Mouse (Mus musculus): ENCODE data around the gene Traip. TPM values are rescaled to one million over a fixed set of nuclear protein-coding genes. Genes with fewer than 3 reads are reported as not detected.

Traip gene
- polyA plus RNA-seq, 1 experiment from 2014 or later: 32.3 TPM

- Histone ChIP-seq H3K4me3 (replicated peaks) (peak within 1 kb of the TSS; percentile 77), H3K27me3 (no peaks in the 10 kb centered on the region), H3K36me3 (peaks cover 10% of the 10 kb centered on the region), H3K4me1 (replicated peaks) (peaks cover 66% of the 10 kb centered on the region), H3K9me3 (no peaks in the 10 kb centered on the region), H3K4me2 (peak within 1 kb of the TSS; percentile 98), H3K9ac (replicated peaks) (peak within 1 kb of the TSS; percentile 91), H3K27ac (peak within 1 kb of the TSS; percentile 100)
- ATAC-seq (ENCODE audit: insufficient number of reproducible peaks, insufficient read depth, low FRiP score, low TSS enrichment, low read depth): peak; percentile 43
- WGBS: under 1% methylated on average over 58 of the region's 58 CpGs
These were observed 35.5 kb downstream of the Traip start, which contains the start of gene Inka1 for GRCm38 (mm10) chr9:107985131-107986119. Gene Inka1, minus strand, starts transcription at chr9:107985879.

DNA sequence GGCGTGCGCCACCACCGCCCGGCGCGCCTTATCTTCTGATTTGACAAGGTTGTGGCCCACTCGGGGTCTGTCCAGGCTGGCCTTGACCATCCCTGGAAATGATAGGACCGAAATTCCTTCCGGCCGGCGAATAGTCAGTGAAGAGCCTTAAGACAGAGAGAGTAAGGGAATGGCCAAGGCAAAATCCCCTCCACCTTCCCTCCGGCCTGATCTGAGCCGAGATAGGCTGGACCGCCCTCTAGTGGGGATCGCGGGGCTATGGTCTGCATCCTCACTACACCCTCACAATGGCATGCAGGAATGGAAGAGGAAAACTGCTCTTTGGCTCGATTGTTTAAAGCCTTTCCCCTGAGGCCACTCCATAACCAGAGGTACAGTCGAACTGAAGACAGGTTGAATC is 36.4 kb downstream of the Traip start:
- Histone ChIP-seq H3K4me3 (replicated peaks) (peak overlapping the region; percentile 77), H3K36me3 (peaks cover 10% of the 10 kb centered on the region; the same call in 1 of the 2 replicates), H3K9me3 (no peaks in the 10 kb centered on the region), H3K27ac (peak overlapping the region; percentile 100), H3K27me3 (no peaks in the 10 kb centered on the region), H3K9ac (replicated peaks) (peak overlapping the region; percentile 35; the same call in 1 of the 2 replicates), H3K4me1 (replicated peaks) (peaks cover 57% of the 10 kb centered on the region), H3K4me2 (peak overlapping the region; percentile 98)
- 6% methylated on average over 18 of the region's 18 CpGs for WGBS
- no peak for ATAC-seq (ENCODE audit: insufficient number of reproducible peaks, insufficient read depth, low FRiP score, low TSS enrichment, low read depth)

- no peak for ATAC-seq (ENCODE audit: insufficient number of reproducible peaks, insufficient read depth, low FRiP score, low TSS enrichment, low read depth)
- no peaks in the 10 kb centered on the region for H3K9me3 ChIP-seq
- WGBS: 61% methylated on average over 3 of the region's 3 CpGs
- H3K4me1 ChIP-seq (replicated peaks): peaks cover 41% of the 10 kb centered on the region
- H3K27ac ChIP-seq: peak overlapping the region; percentile 62; the same call in 1 of the 2 replicates
- H3K9ac ChIP-seq (replicated peaks): no peak overlapping the region
- H3K27me3 ChIP-seq: no peaks in the 10 kb centered on the region
- H3K4me2 ChIP-seq: no peak overlapping the region
- no peak overlapping the region for H3K4me3 ChIP-seq (replicated peaks)
- peaks cover 10% of the 10 kb centered on the region; the same call in 1 of the 2 replicates for H3K36me3 ChIP-seq
These were observed 38.0 kb downstream of the Traip start for GRCm38 (mm10) chr9:107987950-107988349.

- 42% methylated on average over 2 of the region's 2 CpGs for WGBS
- Histone ChIP-seq H3K27ac (0 out of 2 replicates have a peak within 1 kb of the TSS, but pooled peaks have one; percentile 14), H3K4me3 (replicated peaks) (no peak within 1 kb of the TSS), H3K9ac (replicated peaks) (no peak within 1 kb of the TSS), H3K4me2 (no peak within 1 kb of the TSS), H3K9me3 (no peaks in the 10 kb centered on the region), H3K36me3 (no peaks in the 10 kb centered on the region), H3K4me1 (replicated peaks) (peaks cover 12% of the 10 kb centered on the region), H3K27me3 (no peaks in the 10 kb centered on the region)
- ATAC-seq (ENCODE audit: insufficient number of reproducible peaks, insufficient read depth, low FRiP score, low TSS enrichment, low read depth): no peak
These were observed 42.3 kb downstream of the Traip start, which contains the start of gene Cdhr4 for GRCm38 (mm10) chr9:107992197-107992596. Gene Cdhr4, plus strand, starts transcription at chr9:107992497.

DNA sequence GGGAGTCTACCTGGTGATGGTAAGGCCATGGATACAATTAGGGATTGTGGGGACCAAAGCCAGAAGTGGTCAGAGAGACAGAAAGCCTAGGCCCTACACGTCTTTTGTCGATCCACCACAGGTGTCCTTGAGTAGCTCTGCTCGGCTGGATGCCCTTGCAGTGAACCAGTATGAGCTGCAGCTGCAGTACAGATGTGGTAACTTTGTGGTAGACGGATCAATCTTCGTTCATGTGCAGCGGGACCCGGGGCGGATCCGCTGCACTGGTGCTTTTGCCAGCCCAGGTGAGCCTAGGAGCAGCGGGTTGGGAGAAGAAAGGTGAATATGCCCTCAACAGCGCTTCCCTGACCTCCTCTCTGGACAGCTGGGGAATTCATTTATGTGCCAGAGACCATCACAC is 43.1 kb downstream of the Traip start:
- no peaks in the 10 kb centered on the region for H3K9me3 ChIP-seq
- no peak for ATAC-seq (ENCODE audit: insufficient number of reproducible peaks, insufficient read depth, low FRiP score, low TSS enrichment, low read depth)
- peaks cover 6% of the 10 kb centered on the region for H3K4me1 ChIP-seq (replicated peaks)
- H3K4me3 ChIP-seq (replicated peaks): no peak overlapping the region
- H3K27me3 ChIP-seq: no peaks in the 10 kb centered on the region
- H3K36me3 ChIP-seq: no peaks in the 10 kb centered on the region
- no peak overlapping the region for H3K9ac ChIP-seq (replicated peaks)
- WGBS: 81% methylated on average over 11 of the region's 11 CpGs
- H3K27ac ChIP-seq: 0 out of 2 replicates have a peak overlapping the region, but pooled peaks have one; percentile 14
- no peak overlapping the region for H3K4me2 ChIP-seq

- Histone ChIP-seq H3K27me3 (no peaks in the 10 kb centered on the region), H3K9ac (replicated peaks) (no peak overlapping the region)
These were observed 44.5 kb downstream of the Traip start for GRCm38 (mm10) chr9:107994464-107994863.

GRCm38 (mm10) chr9:107995513-107995912 is 45.6 kb downstream of the Traip start:
- 93% methylated on average over 21 of the region's 21 CpGs for WGBS
- no peaks in the 10 kb centered on the region; the same call in 1 of the 2 replicates for H3K4me1 ChIP-seq (replicated peaks)
- no peaks in the 10 kb centered on the region for H3K9me3 ChIP-seq
- H3K9ac ChIP-seq (replicated peaks): no peak overlapping the region
- ATAC-seq (ENCODE audit: insufficient number of reproducible peaks, insufficient read depth, low FRiP score, low TSS enrichment, low read depth): no peak
- no peaks in the 10 kb centered on the region for H3K36me3 ChIP-seq
- H3K27me3 ChIP-seq: no peaks in the 10 kb centered on the region
- H3K27ac ChIP-seq: no peak overlapping the region
- H3K4me3 ChIP-seq (replicated peaks): no peak overlapping the region
- H3K4me2 ChIP-seq: no peak overlapping the region

More at GRCm38 (mm10) chr9:107994464-107994863, 44.5 kb downstream of the Traip start:
- Histone ChIP-seq H3K4me3 (replicated peaks) (no peak overlapping the region), H3K36me3 (no peaks in the 10 kb centered on the region), H3K9me3 (no peaks in the 10 kb centered on the region), H3K4me1 (replicated peaks) (no peaks in the 10 kb centered on the region; the same call in 1 of the 2 replicates), H3K27ac (no peak overlapping the region), H3K4me2 (no peak overlapping the region)
- WGBS: 57% methylated on average over 2 of the region's 2 CpGs
- no peak for ATAC-seq (ENCODE audit: insufficient number of reproducible peaks, insufficient read depth, low FRiP score, low TSS enrichment, low read depth)

DNA sequence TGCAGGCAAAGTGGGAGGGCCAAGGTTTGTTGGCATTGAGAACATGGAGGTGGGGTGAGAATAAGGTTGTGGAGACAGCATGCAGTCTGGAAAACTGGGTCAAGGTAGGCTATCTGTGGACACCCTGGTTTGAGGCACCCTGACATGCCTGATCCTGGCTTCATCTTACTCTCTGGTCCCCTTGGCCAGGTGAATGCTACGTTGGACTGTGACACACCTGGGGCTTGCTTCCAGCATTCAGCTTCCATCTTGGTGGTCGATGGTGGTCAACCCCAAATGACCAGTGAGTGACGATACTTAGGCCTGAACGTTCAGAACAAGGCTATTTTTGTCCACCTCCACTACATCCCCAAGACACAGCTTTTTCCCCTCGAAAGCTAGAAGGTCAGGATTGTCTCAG is 46.1 kb downstream of the Traip start, which contains the start of gene Gm20662:
Gene Gm20662 (plus strand): TSS at position 301 of the 400 bp plus-strand sequence.
- Histone ChIP-seq H3K36me3 (no peaks in the 10 kb centered on the region), H3K27ac (no peak within 1 kb of the TSS), H3K4me3 (replicated peaks) (no peak within 1 kb of the TSS), H3K9ac (replicated peaks) (no peak within 1 kb of the TSS), H3K27me3 (no peaks in the 10 kb centered on the region), H3K4me1 (replicated peaks) (no peaks in the 10 kb centered on the region; the same call in 1 of the 2 replicates), H3K4me2 (no peak within 1 kb of the TSS), H3K9me3 (no peaks in the 10 kb centered on the region)
- no peak for ATAC-seq (ENCODE audit: insufficient number of reproducible peaks, insufficient read depth, low FRiP score, low TSS enrichment, low read depth)
- WGBS: 90% methylated on average over 5 of the region's 5 CpGs

- Histone ChIP-seq H3K4me3 (replicated peaks) (peak within 1 kb of the TSS; percentile 96), H3K9me3 (no peaks in the 10 kb centered on the region), H3K4me1 (replicated peaks) (peaks cover 24% of the 10 kb centered on the region), H3K36me3 (0 out of 2 replicates have a peak, but pooled peaks cover 6% of the 10 kb centered on the region), H3K27ac (peak within 1 kb of the TSS; percentile 90), H3K27me3 (no peaks in the 10 kb centered on the region), H3K9ac (replicated peaks) (peak within 1 kb of the TSS; percentile 94), H3K4me2 (peak within 1 kb of the TSS; percentile 86)
- peak; percentile 98 for ATAC-seq (ENCODE audit: insufficient number of reproducible peaks, insufficient read depth, low FRiP score, low TSS enrichment, low read depth)
- under 1% methylated on average over 51 of the region's 51 CpGs for WGBS
These were observed 52.2 kb downstream of the Traip start, which contains the start of gene Ip6k1 for GRCm38 (mm10) chr9:108001922-108002770. Gene Ip6k1, plus strand, starts transcription at chr9:108002501.

- ATAC-seq (ENCODE audit: insufficient number of reproducible peaks, insufficient read depth, low FRiP score, low TSS enrichment, low read depth): no peak; the same call in 1 of the 2 replicates
- under 1% methylated on average over 50 of the region's 50 CpGs for WGBS
These were observed 53.0 kb downstream of the Traip start for GRCm38 (mm10) chr9:108002778-108003530.

More at GRCm38 (mm10) chr9:108002778-108003530, 53.0 kb downstream of the Traip start:
- Histone ChIP-seq H3K36me3 (0 out of 2 replicates have a peak, but pooled peaks cover 10% of the 10 kb centered on the region), H3K9me3 (no peaks in the 10 kb centered on the region), H3K9ac (replicated peaks) (peak overlapping the region; percentile 94), H3K4me2 (peak overlapping the region; percentile 86), H3K27me3 (no peaks in the 10 kb centered on the region), H3K27ac (peak overlapping the region; percentile 90), H3K4me3 (replicated peaks) (peak overlapping the region; percentile 96), H3K4me1 (replicated peaks) (peaks cover 24% of the 10 kb centered on the region)

Measured in limb, embryonic 12.5 days (tissue).